Mouse (Mus musculus): Measurements from ENCODE around the gene Klf5. TPM values are rescaled to one million over a fixed set of nuclear protein-coding genes. Genes with fewer than 3 reads are reported as not detected.

Klf5 gene
- total RNA-seq, 4 experiments from 2014 or later = 10.1 to 12.2 (median 11.3) TPM

DNA sequence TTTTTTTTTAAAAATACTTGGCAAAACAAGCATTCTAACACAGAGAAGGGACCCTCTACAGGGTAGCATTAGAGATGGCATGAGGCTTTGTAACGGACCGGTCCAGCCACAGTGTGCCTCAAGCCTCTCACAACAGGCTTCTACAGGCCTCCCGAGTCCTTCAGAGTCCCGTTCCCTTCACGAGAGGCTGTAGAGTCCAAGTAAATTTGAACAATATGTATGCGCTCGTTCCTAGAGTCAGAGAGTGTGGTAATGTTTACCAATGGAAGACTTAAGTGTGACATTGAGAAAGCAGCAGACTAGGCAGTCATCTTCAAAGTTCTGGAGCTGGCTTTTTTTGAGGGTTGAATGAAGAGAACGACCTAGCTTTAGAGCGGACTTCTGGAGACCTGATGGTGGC lies 11.1 kb downstream of the Klf5 start:
- no peak for DNase-seq (ENCODE audit: low spot score in 2 of 2)

DNA sequence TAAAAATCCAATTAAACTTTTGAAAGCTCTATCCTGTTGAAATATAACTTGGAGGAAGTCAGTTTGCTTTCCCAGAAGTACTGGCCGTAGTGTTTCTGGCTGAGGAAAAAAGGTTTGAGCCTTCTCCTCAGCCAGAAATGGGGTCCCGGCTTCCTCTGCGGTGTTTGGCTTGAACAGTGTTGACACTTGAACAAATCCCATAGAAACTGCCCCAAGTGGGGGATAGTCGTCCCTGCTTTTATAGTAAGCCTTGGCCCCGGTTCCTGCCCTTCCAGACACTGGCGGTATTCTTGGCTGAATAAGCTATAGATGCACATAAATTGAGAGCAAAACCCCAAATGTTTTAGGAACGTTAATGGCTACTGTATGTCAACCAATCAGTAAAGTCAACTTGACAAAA lies 11.9 kb downstream of the Klf5 start:
- DNase-seq (ENCODE audit: low spot score in 2 of 2) = no peak

DNA sequence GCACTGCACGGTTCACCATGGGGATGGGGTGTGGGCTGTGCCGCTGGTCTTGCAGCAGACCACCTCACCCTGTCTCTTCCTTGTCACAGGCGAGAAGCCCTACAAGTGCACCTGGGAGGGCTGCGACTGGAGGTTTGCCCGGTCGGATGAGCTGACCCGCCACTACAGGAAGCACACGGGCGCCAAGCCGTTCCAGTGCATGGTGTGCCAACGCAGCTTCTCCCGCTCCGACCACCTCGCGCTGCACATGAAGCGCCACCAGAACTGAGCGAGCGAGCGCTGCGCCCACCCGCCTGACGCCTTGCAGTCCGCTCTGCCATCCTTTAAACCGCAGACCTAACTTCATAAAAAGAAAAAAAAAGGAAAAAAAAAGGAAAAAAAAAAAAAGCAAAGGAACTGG lies 14.6 kb downstream of the Klf5 start:
- DNase-seq (ENCODE audit: low spot score in 2 of 2) = no peak

DNA sequence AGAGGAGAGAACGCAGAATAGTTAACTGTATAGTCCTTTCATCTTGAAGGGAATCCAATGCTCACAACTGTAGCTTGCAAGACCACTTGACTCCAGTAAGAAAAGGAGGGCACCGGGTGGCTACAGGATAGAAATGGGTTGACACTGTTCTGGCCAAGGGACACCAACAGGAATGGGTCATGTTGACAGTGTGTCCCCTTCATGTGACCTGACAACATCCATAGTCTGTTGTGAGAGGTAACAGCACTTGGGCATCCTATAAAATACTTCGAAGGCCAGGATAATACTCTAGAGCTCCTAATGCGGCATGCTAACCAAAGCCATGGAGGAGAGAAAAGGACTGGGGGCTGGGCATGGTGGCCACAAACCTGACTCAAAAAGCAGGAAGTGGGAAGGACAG lies 17.8 kb downstream of the Klf5 start:
- no peak for DNase-seq (ENCODE audit: low spot score in 2 of 2)

DNA sequence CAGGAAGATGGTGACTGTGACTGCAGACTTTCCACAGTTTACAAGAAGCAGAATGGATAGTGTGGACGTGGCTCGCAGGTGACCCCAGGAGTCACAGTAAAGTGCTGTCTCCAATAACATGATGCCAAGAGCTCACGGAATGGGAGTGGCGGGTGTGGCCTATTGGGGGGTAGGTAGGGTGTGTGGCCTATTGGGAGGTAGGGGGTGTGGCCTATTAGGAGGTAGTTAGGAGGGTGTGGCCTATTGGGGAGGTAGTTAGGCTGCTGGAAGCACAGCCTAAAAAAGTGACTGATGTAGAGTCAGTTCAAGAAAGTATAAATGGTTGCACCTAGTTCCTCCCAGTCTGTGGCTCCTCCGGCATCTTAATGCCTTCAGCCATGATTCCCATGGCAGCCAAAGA lies 22.2 kb downstream of the Klf5 start:
- DNase-seq (ENCODE audit: low spot score in 2 of 2) = no peak

DNA sequence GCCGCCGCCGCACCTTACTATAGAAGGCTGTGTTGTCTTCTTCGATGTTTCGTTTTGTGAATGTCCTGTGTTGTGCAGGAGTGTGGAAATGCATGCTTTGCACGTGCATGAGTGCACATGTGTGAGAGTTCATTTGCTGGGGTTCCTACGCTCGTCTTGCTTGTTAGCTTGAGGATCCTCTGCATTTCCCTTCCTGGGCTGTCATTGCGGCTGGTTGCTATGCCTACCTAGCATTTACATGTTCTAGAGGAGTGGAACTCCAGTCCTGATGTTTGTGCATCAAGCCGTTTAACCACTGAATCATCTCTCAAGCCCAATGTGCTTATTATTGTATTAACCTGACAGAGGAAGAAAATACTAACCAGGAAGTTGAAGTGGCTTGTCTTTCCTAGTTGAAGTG lies 24.9 kb downstream of the Klf5 start:
- DNase-seq (ENCODE audit: low spot score in 2 of 2) = no peak

DNA sequence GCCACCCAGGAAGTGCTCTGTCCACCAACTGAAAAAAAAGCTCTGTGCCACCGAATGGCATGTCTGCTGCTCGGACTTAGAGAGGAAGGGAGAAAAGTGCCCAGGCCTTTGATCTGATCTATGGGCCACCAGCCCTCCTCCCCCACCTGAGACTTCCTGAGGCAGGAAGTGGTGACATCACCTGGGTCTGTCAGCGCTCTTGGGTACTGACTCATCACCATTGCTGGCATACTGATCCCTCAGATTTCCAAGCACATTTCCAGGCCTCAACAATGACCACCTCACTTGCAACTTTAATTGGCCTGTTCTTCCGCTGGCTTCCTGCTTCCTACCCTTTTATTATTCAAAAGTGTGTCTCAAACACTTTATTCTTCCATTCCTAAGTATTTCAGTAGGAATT lies 26.0 kb downstream of the Klf5 start:
- DNase-seq (ENCODE audit: low spot score in 2 of 2) = no peak

DNA sequence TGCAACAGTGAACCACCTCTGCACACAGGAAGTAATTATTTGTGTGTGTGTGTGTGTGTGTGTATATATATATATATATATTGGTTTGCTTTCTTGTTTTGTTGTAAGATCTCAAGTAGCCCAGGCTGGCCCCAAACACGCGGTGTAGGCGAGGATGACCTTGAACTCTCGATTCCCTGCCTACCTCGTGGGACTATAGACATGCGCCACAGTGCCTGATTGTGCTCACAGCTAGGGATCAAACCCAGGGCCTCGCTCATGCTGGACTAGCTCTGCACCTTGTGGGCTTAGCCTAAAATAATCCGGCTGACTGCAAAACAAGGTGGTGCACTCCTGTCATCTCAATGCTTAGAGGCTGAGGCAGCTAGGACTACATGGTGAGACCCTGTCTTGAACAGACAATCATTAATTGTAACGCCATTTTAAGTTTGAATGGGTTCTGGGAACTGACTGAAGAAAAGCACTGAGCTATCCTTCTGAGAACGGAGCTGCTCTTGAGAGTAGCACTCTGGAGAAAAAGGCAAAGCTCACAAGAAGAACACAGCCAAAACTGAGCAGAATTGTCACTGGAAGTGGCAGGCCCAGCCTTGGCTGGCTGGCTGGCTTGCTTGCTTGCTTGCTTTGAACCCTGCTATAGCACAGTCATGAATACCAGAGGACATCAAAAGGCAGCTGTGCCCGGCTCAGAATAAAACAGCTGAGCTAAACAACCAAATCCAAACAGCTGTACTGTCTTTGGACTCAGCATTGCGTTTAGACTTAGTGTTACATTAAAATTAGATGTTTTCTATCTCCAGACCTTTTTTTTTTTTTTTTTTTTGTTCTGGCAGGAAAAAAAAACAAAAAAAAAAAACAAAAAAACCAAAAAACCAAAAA lies 27.3 kb downstream of the Klf5 start:
- no peak for DNase-seq (ENCODE audit: low spot score in 2 of 2)

DNA sequence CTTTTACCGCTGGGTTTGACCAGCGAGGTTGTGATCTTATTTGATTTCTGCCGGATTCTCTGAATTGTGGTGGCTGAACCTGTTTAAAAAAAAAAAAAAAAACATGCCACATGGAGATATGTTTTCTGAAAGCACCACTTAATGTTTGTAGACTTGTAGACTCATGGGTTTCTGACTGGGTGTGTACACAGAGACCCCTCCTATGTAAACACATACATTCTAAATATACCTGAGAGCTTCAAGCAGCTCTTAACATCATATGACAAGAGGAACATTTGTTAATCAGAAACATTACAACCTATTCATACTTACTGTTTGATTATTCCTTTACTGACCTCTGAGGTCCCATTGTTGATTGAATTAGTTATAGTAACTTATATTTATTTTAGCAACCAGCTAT lies 38.1 kb downstream of the Klf5 start:
- no peak for DNase-seq (ENCODE audit: low spot score in 2 of 2)

DNA sequence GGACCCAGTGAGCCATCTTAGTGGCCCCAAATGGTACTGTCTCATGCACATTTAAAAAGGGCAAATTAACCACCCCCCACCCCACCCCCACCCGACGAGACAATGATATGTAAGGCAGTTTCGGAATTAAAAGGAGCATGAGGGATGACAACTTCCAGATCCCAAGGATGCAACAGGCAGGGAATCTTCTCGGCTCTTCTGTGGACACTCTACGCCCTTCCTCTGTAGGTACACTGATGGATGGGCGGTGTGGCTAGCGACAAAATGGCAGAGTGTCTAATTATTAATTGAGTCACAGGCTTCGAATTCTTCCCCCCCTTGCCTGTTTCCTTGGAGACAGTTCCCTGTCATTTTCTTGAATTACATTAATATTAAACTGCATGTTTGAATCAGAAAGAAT lies 40.5 kb downstream of the Klf5 start:
- no peak for DNase-seq (ENCODE audit: low spot score in 2 of 2)

DNA sequence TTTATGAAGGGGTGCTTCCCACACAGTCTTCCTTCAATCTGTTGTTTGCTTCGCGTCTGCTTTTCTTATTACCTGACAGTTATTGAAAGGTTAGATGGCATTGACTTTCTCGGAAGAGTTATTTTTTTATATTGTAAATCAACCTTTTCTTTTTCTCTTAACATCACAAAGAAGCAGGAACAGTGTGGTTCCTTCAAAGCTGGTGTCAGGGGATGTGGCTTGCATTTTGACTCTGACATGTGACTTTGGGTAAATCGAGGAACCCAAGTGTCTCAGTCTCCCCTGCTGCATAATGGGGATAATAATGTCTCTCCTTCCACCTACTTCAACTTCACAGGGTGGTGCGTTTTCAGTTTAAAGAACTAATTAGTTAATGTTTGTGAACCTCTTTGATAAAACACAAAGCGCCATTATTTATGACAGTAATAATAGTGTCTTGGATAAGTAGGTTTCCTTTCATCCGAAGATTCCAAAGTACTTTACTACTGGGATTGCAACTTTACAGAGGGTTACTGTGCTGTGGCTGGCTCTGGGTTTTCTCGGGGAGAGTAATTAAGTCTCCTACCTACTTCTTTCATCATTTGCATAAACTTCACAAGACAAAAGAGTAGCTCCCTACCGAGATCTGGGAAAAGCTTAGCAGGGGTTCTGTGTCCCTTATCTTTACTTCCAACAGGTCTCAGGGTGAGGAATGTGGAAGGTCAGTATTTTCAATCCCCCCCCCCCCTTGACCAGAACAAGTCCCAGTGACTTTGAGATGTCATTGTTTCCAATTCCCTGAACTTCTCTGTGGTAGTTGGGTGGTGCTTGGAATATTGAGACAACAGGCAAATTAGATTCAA lies 41.4 kb downstream of the Klf5 start:
- DNase-seq (ENCODE audit: low spot score in 2 of 2) = no peak

DNA sequence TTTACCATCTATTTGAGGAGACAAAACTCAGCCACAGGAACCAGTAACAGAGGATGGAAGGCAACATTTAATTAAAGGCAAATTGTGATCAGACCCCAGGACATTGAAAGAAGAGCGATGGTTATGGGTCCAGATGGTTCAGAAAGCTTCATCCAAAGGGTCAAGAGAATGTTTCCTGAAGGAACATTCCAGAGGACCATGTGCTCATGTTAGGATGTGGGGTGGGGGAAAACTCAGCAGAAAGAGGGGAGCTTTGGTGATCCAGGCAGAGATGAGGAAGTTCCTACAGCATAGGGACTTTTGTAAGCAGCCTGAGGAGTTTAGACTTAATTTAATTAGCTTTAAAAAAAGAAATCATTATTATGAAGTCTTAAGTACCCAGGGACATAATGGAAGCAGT lies 42.2 kb downstream of the Klf5 start:
- no peak for DNase-seq (ENCODE audit: low spot score in 2 of 2)

DNA sequence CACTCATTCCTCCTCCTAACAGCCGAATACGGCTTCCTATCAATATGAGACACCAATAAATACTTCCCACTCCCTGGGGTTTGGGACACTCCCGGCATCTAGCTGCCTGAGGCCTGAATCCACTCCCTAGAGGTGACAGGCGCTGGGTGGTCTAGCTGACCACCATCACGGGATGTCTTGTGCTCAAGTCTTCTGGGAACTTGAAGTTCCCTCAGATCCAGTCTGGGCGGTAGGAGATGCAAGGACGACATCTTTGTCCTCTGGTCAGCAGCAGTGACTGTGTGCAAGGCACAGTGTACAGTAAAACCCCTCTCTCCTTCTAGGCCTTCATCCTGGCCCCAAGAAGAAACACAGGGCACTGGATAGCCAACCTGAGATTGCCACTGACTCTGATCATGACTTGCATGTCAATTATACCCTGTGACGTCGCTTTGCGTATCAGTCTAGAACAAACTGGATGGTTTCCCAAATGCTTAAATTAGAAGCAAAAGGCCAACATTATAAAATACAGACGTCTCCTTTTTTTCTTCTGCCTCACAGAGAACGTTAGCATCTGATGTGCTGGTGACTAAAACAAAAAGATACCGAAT lies 49.8 kb downstream of the Klf5 start:
- no peak for DNase-seq (ENCODE audit: low spot score in 2 of 2)

DNA sequence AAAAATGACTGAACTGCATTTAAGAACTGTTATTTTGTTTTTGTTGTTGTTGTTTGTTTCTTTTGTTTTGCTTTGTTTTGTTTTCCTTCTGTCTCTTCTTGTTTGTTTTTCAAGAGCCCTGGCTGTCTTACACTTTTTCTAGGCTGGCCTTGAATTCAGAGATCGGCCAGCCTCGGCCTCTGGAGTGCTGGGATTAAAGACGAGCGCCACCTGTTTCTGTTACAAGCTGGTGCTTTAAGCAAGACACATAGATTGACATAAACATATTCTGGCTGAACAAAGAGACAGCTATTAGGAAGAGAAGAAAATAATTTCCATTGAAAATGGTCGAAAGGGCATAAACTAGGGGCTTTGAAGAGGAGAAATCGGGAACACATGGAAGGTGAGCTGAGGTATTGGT lies 51.1 kb downstream of the Klf5 start:
- DNase-seq (ENCODE audit: low spot score in 2 of 2) = no peak

DNA sequence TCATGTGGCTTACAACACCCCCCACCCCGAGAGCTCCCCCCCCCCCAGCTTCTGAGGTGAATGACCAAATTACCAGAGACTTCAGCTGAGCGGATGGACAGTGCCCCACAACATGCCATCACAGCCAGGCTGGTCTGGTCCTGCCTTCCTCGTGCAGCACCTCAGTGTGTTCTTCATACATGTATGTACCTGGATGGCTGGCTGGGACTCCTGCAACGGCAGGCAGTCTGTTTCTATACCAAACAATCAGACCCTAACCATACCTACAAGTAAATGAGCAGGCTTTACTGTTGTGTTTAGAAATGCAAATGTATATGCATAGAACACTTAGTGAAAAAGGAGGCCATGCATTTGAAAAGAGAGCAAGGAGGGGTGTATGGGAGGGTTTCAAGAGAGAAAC lies 54.5 kb downstream of the Klf5 start:
- DNase-seq (ENCODE audit: low spot score in 2 of 2) = no peak

DNA sequence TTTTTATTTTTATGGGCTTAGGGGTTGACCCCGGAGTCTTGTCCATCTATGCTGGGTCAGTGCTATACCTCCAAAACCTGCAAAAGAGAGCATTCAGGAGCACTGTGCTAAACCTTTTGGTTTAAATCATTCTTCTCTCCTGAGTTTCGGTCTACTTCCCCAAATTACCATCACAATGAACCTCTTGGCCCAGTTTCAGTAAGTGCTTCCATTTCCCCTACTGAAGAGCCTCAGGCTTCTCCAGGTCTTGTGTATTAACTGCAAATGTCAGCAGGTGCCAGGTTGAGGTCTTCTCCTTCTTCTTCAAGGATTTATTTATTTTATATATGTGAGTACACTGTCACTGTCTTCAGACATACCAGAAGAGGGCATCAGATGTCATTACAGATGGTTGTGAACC lies 55.6 kb downstream of the Klf5 start:
- DNase-seq (ENCODE audit: low spot score in 2 of 2) = no peak

DNA sequence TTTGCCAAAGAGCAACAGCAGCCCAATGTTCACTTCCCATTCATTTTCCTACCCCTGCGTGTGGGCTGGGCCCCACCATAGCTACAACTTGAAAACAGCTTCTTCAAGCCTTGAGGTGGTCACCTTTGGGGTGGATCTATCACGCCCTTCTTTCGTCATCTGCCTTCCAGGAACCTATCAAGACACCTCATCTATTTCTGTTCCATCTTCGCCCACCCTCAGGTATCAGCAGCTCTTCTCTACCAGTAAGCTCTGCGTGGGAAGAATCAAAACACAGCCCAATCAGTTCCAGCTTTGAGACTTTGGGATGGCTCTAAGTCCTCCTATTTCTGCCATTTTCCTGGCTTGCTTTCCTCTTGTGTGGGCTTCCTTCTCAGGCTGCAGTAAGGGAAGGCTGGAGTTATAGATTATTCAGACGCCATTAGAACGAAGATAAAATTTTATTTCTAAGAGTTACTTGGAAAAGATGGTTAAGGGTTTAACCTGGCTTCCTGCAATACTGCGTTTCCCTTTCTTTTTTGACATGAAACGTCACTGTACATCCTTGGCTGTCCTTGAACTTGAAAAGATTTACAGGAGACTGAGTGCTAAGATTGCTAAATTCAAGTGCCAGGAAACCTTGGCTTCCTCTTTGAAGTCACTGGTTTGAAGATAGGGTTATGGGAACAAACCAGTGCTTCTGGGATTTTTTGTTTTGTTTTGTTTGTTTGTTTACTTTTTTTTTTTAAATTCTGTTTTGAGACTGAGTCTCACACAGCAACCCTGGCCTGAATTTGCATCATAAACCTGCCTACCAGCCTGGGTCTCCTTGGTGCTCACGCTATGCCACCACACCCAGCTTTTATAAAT lies 56.5 kb downstream of the Klf5 start:
- DNase-seq (ENCODE audit: low spot score in 2 of 2) = no peak

DNA sequence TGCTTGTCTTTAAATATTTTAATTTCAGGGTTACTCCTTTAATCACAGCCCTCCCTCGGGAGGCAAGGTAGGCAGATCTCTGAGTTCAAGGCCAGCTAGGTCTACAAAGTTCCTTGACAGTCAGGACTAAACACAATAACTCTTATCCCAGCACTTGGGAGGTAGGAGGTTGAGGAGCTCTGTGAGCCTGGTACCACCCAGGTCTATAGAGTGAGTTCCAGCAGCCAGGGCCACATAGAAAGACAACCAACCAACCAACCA lies 57.0 kb downstream of the Klf5 start:
- DNase-seq (ENCODE audit: low spot score in 2 of 2) = no peak

DNA sequence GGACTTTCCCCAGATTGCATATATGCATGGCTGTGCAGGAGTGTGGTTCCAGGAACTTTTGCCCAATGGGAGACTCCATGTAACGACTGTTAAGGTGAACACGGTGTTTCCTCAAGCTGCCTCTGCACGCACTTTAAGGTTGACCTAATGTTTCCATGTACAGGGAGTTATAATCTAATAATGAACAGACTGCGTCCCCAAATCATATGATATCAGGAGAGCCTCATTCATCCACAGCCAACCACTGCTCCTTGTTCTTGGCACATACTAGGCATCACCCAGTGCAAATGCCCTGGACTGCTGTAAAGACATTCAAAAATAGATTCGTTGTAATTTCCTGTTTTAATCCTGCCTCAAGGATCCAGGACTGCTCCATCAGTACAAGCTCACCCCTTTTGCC lies 64.5 kb downstream of the Klf5 start:
- no peak for DNase-seq (ENCODE audit: low spot score in 2 of 2)

DNA sequence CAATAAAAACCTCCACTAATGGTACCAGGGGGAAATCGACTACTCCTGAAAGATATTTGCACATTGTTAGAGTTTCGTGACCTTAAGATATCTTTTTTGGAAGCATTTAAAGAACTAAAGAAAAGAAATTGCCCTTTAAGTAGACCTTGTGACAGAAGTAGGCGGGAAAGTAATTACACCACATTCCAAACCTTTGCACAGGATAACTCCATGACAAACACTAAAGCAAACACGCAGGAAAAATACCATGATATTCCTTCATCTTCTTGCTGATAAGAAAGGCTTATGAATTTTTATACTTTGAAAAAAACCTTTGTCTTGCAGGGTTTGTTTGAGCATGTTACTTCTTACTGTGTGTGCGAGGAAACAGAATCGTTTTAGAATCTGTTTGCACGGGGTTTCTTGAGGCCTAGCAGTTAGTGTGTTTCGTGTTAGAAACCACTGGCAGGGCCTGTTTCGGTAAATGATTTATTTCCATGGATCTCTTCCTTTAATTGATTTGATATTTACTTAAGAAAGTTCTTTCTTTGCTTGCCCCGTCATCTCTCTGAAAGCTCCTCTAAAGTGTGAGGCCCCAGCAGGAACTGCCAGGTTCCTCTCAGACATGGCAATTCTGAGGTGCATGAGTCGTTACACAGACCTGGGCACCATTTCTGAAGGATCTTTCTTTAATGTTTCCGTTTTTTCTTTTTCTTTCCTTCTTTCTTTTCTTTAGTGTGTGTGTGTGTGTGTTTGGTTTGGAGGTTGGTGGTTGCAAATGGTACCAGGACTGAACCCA lies 65.7 kb downstream of the Klf5 start:
- no peak for DNase-seq (ENCODE audit: low spot score in 2 of 2)
